Mouse (Mus musculus) stomach, embryonic 15.5 days (tissue): ENCODE measurements at regions not wholly inside any gene's neighbourhood (a gene's known extent, or its start where the extent isn't known, plus 50 kb on each side); places are given as distances from the start of the nearest gene placed in this dataset.

Source experiments
- ATAC-seq: fragments of 200-750 bp; cut with Nextera tagmentation; 2 replicates; pipeline ENCODE4 v1.8.0; 2017; ENCODE audit warnings: low read depth, moderate number of reproducible peaks, moderate TSS enrichment; ENCODE audit not compliant: insufficient read depth, low FRiP score
- H3K27ac ChIP-seq: fragments of 300-500 bp; sonication (generic); 2 replicates; pipeline ENCODE4 v1.5.1; 2015; ENCODE audit warnings: mild to moderate bottlenecking, inconsistent platforms
- H3K27me3 ChIP-seq: fragments of 300-500 bp; sonication (generic); replicated peaks from 2 replicates; pipeline ENCODE4 v1.6.1; 2015; ENCODE audit warnings: inconsistent platforms
- H3K36me3 ChIP-seq: fragments of 300-500 bp; sonication (generic); 2 replicates; pipeline ENCODE4 v1.6.1; 2015; ENCODE audit warnings: inconsistent platforms
- H3K4me1 ChIP-seq: fragments of 300-500 bp; sonication (generic); 2 replicates; pipeline ENCODE4 v1.6.1; 2015; ENCODE audit warnings: inconsistent platforms
- H3K4me2 ChIP-seq: fragments of 300-500 bp; sonication (generic); 2 replicates; pipeline ENCODE4 v1.6.1; 2015; ENCODE audit warnings: mild to moderate bottlenecking, inconsistent platforms
- H3K4me3 ChIP-seq: fragments of 300-500 bp; sonication (generic); replicated peaks from 2 replicates; pipeline ENCODE4 v1.5.1; 2015; ENCODE audit warnings: inconsistent platforms
- H3K9ac ChIP-seq: fragments of 300-500 bp; sonication (generic); 2 replicates; pipeline ENCODE4 v1.6.1; 2015; ENCODE audit warnings: inconsistent platforms
- H3K9me3 ChIP-seq: fragments of 300-500 bp; sonication (generic); 2 replicates; pipeline ENCODE4 v1.6.1; 2016; ENCODE audit warnings: inconsistent platforms
- WGBS: fragments of 180-500 bp; shearing (Covaris S2); methylation state at CpG from one replicate; pipeline ENCODE4 v1.1.7; 2015; 5-methylcytosine and 5-hydroxymethylcytosine counted together

- WGBS = 59% methylated on average over 7 of the region's 7 CpGs
- H3K4me3 ChIP-seq = no peak overlapping the region
- H3K36me3 ChIP-seq = no peaks in the 10 kb centered on the region
- no peaks in the 10 kb centered on the region for H3K9me3 ChIP-seq
- H3K27ac ChIP-seq = no peak overlapping the region
- H3K27me3 ChIP-seq = no peaks in the 10 kb centered on the region
- no peaks in the 10 kb centered on the region for H3K4me1 ChIP-seq
- H3K9ac ChIP-seq = no peak overlapping the region
- no peak for ATAC-seq
- no peak overlapping the region for H3K4me2 ChIP-seq
Measured at GRCm38 (mm10) chr10:71657525-71657924, 310.0 kb downstream of the Ipmk start.

- WGBS = 80% methylated on average over 5 of the region's 5 CpGs
- Histone ChIP-seq H3K27ac (no peak overlapping the region), H3K4me3 (no peak overlapping the region), H3K4me2 (no peak overlapping the region), H3K27me3 (no peaks in the 10 kb centered on the region), H3K4me1 (no peaks in the 10 kb centered on the region), H3K9me3 (no peaks in the 10 kb centered on the region), H3K36me3 (no peaks in the 10 kb centered on the region), H3K9ac (no peak overlapping the region)
- no peak for ATAC-seq
Measured at GRCm38 (mm10) chr10:71663545-71663944, 316.0 kb downstream of the Ipmk start.

- Histone ChIP-seq H3K4me2 (no peak overlapping the region), H3K9ac (no peak overlapping the region), H3K36me3 (no peaks in the 10 kb centered on the region), H3K4me1 (no peaks in the 10 kb centered on the region), H3K9me3 (no peaks in the 10 kb centered on the region), H3K4me3 (no peak overlapping the region), H3K27me3 (no peaks in the 10 kb centered on the region), H3K27ac (no peak overlapping the region)
- no peak for ATAC-seq
- 73% methylated on average over 7 of the region's 7 CpGs for WGBS
Measured at GRCm38 (mm10) chr10:71667160-71667571, 319.6 kb downstream of the Ipmk start.

- Histone ChIP-seq H3K27ac (no peak overlapping the region), H3K4me3 (no peak overlapping the region), H3K27me3 (no peaks in the 10 kb centered on the region), H3K9me3 (no peaks in the 10 kb centered on the region), H3K9ac (no peak overlapping the region), H3K36me3 (no peaks in the 10 kb centered on the region), H3K4me2 (no peak overlapping the region), H3K4me1 (no peaks in the 10 kb centered on the region)
- no peak for ATAC-seq
- 87% methylated on average over 5 of the region's 5 CpGs for WGBS
Measured at GRCm38 (mm10) chr10:71679240-71679639, 331.7 kb downstream of the Ipmk start.

- Histone ChIP-seq H3K9ac (no peak overlapping the region), H3K27ac (no peak overlapping the region), H3K4me2 (no peak overlapping the region), H3K9me3 (no peaks in the 10 kb centered on the region), H3K4me3 (no peak overlapping the region), H3K4me1 (no peaks in the 10 kb centered on the region), H3K36me3 (no peaks in the 10 kb centered on the region), H3K27me3 (no peaks in the 10 kb centered on the region)
- 90% methylated on average over 2 of the region's 2 CpGs for WGBS
- no peak for ATAC-seq
Measured at GRCm38 (mm10) chr10:71713456-71713855, 365.9 kb downstream of the Ipmk start.

GRCm38 (mm10) chr10:71727746-71728145 is 380.2 kb downstream of the Ipmk start:
- WGBS = 65% methylated on average over 4 of the region's 4 CpGs
- no peak overlapping the region for H3K9ac ChIP-seq
- ATAC-seq = no peak
- no peak overlapping the region for H3K27ac ChIP-seq
- H3K27me3 ChIP-seq = no peaks in the 10 kb centered on the region
- H3K4me1 ChIP-seq = no peaks in the 10 kb centered on the region
- no peak overlapping the region for H3K4me2 ChIP-seq
- H3K9me3 ChIP-seq = no peaks in the 10 kb centered on the region
- no peak overlapping the region for H3K4me3 ChIP-seq
- no peaks in the 10 kb centered on the region for H3K36me3 ChIP-seq

GRCm38 (mm10) chr10:71733821-71734220 is 386.3 kb downstream of the Ipmk start:
- no peaks in the 10 kb centered on the region for H3K27me3 ChIP-seq
- ATAC-seq = no peak
- no peaks in the 10 kb centered on the region for H3K4me1 ChIP-seq
- H3K27ac ChIP-seq = no peak overlapping the region
- no peak overlapping the region for H3K4me2 ChIP-seq
- H3K9me3 ChIP-seq = no peaks in the 10 kb centered on the region
- no peaks in the 10 kb centered on the region for H3K36me3 ChIP-seq
- 84% methylated on average over 3 of the region's 3 CpGs for WGBS
- no peak overlapping the region for H3K9ac ChIP-seq
- no peak overlapping the region for H3K4me3 ChIP-seq

- 81% methylated on average over 2 of the region's 2 CpGs for WGBS
- ATAC-seq = no peak
- Histone ChIP-seq H3K4me2 (no peak overlapping the region), H3K4me1 (no peaks in the 10 kb centered on the region), H3K27me3 (no peaks in the 10 kb centered on the region), H3K9me3 (no peaks in the 10 kb centered on the region), H3K27ac (no peak overlapping the region), H3K9ac (no peak overlapping the region), H3K36me3 (no peaks in the 10 kb centered on the region), H3K4me3 (no peak overlapping the region)
Measured at GRCm38 (mm10) chr10:71734481-71734880, 386.9 kb downstream of the Ipmk start.

- no peak overlapping the region for H3K4me3 ChIP-seq
- no peaks in the 10 kb centered on the region for H3K4me1 ChIP-seq
- H3K27me3 ChIP-seq = no peaks in the 10 kb centered on the region
- no peak overlapping the region for H3K27ac ChIP-seq
- no peaks in the 10 kb centered on the region for H3K9me3 ChIP-seq
- H3K36me3 ChIP-seq = no peaks in the 10 kb centered on the region
- H3K9ac ChIP-seq = no peak overlapping the region
- no peak for ATAC-seq
- 24% methylated on average over 4 of the region's 4 CpGs for WGBS
- H3K4me2 ChIP-seq = no peak overlapping the region
Measured at GRCm38 (mm10) chr10:71738280-71738679, 390.7 kb downstream of the Ipmk start.

GRCm38 (mm10) chr10:71748557-71749493 is 401.3 kb downstream of the Ipmk start:
- H3K4me1 ChIP-seq = no peaks in the 10 kb centered on the region
- ATAC-seq = no peak
- no peaks in the 10 kb centered on the region for H3K27me3 ChIP-seq
- H3K4me3 ChIP-seq = no peak overlapping the region
- no peak overlapping the region for H3K9ac ChIP-seq
- no peak overlapping the region for H3K4me2 ChIP-seq
- H3K9me3 ChIP-seq = no peaks in the 10 kb centered on the region
- no peaks in the 10 kb centered on the region for H3K36me3 ChIP-seq
- no peak overlapping the region for H3K27ac ChIP-seq
- 79% methylated on average over 8 of the region's 8 CpGs for WGBS

- H3K9me3 ChIP-seq = no peaks in the 10 kb centered on the region
- H3K36me3 ChIP-seq = no peaks in the 10 kb centered on the region
- H3K4me2 ChIP-seq = no peak overlapping the region
- WGBS = 77% methylated on average over 2 of the region's 2 CpGs
- no peaks in the 10 kb centered on the region for H3K27me3 ChIP-seq
- no peak overlapping the region for H3K9ac ChIP-seq
- no peak for ATAC-seq
- no peak overlapping the region for H3K4me3 ChIP-seq
- H3K27ac ChIP-seq = no peak overlapping the region
- no peaks in the 10 kb centered on the region for H3K4me1 ChIP-seq
Measured at GRCm38 (mm10) chr10:71753255-71753654, 405.7 kb downstream of the Ipmk start.

GRCm38 (mm10) chr10:71754799-71755198 is 407.2 kb downstream of the Ipmk start:
- H3K4me1 ChIP-seq = no peaks in the 10 kb centered on the region
- no peak overlapping the region for H3K4me3 ChIP-seq
- H3K36me3 ChIP-seq = no peaks in the 10 kb centered on the region
- H3K9ac ChIP-seq = no peak overlapping the region
- 59% methylated on average over 3 of the region's 3 CpGs for WGBS
- no peaks in the 10 kb centered on the region for H3K27me3 ChIP-seq
- H3K9me3 ChIP-seq = no peaks in the 10 kb centered on the region
- H3K4me2 ChIP-seq = no peak overlapping the region
- no peak overlapping the region for H3K27ac ChIP-seq
- no peak for ATAC-seq
